Mouse (Mus musculus): ENCODE measurements around the gene Myo6. TPM values are rescaled to one million over a fixed set of nuclear protein-coding genes. Genes with fewer than 3 reads are reported as not detected.

Gene Myo6
- total and polyA plus RNA-seq, 2 experiments from 2014 or later = 25.5 to 44.6 TPM

DNA sequence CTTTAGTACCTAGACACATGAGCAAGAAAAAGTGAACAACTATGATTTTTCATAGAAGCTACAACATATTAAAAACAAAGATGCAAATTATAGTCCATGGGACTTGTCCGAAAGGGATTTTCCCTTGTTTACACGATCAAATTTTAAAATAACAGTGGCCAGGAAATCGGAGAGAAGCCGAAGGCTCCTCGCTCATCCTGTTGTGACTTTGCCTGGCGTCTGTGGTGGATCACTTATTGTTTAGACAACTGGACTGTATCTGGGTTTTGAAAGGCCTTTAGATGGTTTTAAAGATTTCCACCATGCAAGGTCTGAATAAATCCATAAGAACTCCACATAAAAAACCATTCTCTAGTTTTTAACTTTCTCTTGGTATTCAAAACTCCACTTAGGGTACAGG lies 1.6 kb downstream of the Myo6 start:
- Histone ChIP-seq H3K4me1 (ENCODE audit: insufficient read depth, low read length) (no peaks in the 10 kb centered on the region), H3K27me3 (ENCODE audit: insufficient read depth, low read length) (no peaks in the 10 kb centered on the region), H3K9ac (replicated peaks; ENCODE audit: low read length, poor library complexity, severe bottlenecking) (no peak overlapping the region), H3K4me3 (ENCODE audit: low read depth, low read length) (peak overlapping the region; percentile 80; the same call in 1 of the 2 replicates), H3K36me3 (ENCODE audit: insufficient read depth, low read length) (no peaks in the 10 kb centered on the region), H3K27ac (ENCODE audit: low read depth, low read length) (no peak overlapping the region), H3K9me3 (ENCODE audit: low read length) (no peaks in the 10 kb centered on the region), H3K4me2 (ENCODE audit: low read depth, low read length, poor library complexity, severe bottlenecking) (peak overlapping the region; percentile 74)
- no peak for DNase-seq (ENCODE audit: low spot score)
- 73% methylated on average over 6 of the region's 6 CpGs for WGBS
- no peak for TF ChIP-seq CTCF (IDR thresholded peaks at IDR 0.05)
- no peak for ATAC-seq (ENCODE audit: low FRiP score)

DNA sequence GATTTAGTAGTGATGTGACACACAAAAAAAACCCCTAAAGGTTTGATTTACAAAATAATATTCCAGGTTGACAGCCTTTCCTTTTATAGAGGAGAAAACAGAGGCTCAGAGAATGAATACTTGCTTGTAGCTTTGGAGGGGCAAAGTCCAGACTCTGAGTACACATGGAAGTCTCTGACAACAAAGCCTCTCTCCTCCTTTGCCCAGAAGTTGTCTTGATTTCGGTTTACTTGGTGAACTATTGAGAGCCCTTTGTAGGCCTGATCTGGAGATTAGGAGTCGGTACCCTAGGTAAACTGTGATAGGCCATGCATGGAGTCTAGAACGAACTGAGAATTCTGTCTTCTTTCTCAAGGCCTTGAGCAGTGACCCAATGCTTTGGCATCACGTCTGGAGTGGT lies 2.3 kb downstream of the Myo6 start:
- Histone ChIP-seq H3K4me1 (ENCODE audit: insufficient read depth, low read length) (no peaks in the 10 kb centered on the region), H3K27me3 (ENCODE audit: insufficient read depth, low read length) (no peaks in the 10 kb centered on the region), H3K36me3 (ENCODE audit: insufficient read depth, low read length) (no peaks in the 10 kb centered on the region), H3K4me2 (ENCODE audit: low read depth, low read length, poor library complexity, severe bottlenecking) (peak overlapping the region; percentile 74; the same call in 1 of the 2 replicates), H3K9me3 (ENCODE audit: low read length) (no peaks in the 10 kb centered on the region), H3K4me3 (ENCODE audit: low read depth, low read length) (no peak overlapping the region), H3K9ac (replicated peaks; ENCODE audit: low read length, poor library complexity, severe bottlenecking) (no peak overlapping the region), H3K27ac (ENCODE audit: low read depth, low read length) (no peak overlapping the region)
- TF ChIP-seq CTCF (IDR thresholded peaks at IDR 0.05) = no peak
- DNase-seq (ENCODE audit: low spot score) (no peak), ATAC-seq (ENCODE audit: low FRiP score) (no peak)
- 74% methylated on average over 4 of the region's 4 CpGs for WGBS

DNA sequence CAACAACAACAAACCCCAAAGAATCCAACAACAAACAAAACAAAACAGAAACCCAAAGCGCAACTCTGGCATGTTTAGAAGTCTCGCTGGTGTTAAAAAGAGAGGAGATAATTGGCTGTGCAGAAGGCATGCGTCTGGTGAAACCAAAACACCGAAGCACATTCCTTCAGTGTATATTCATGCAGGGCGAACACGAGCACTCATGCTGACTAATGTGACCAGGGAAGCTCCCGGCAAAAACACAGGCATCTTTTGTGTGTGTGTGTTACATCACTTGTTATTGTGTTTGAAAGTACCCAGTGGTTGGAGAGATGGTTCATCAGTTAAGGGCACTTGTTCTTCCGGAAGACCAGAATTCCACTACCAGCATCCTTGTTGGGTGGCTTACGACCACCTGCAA lies 4.7 kb downstream of the Myo6 start:
- DNase-seq (ENCODE audit: low spot score) (no peak), ATAC-seq (ENCODE audit: low FRiP score) (no peak)
- no peak overlapping the region for H3K4me3 ChIP-seq (ENCODE audit: low read depth, low read length)
- no peak overlapping the region for H3K9ac ChIP-seq (replicated peaks; ENCODE audit: low read length, poor library complexity, severe bottlenecking)
- no peak overlapping the region for H3K4me2 ChIP-seq (ENCODE audit: low read depth, low read length, poor library complexity, severe bottlenecking)
- no peaks in the 10 kb centered on the region for H3K36me3 ChIP-seq (ENCODE audit: insufficient read depth, low read length)
- no peak for TF ChIP-seq CTCF (IDR thresholded peaks at IDR 0.05)
- H3K27me3 ChIP-seq (ENCODE audit: insufficient read depth, low read length) = no peaks in the 10 kb centered on the region
- no peak overlapping the region for H3K27ac ChIP-seq (ENCODE audit: low read depth, low read length)
- H3K4me1 ChIP-seq (ENCODE audit: insufficient read depth, low read length) = no peaks in the 10 kb centered on the region
- no peaks in the 10 kb centered on the region for H3K9me3 ChIP-seq (ENCODE audit: low read length)
- 92% methylated on average over 9 of the region's 9 CpGs for WGBS

DNA sequence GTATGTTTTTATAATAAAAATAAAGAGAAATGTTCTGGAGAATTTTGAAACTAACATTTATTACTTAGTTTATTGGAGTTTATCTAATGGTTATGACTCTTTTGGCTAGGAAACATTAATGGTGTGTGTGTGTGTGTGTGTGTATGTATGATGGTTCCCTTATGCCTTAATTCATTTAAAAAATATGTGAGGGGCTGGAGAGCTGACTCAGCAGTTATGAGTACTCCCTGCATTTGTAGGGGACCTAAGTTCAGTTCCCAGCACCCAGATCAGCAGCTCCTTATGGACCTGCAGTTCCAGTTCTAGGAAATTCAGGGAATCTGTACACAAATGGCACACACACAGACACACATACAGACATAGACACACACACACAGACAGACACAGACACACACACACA lies 6.4 kb downstream of the Myo6 start:
- Histone ChIP-seq H3K4me2 (ENCODE audit: low read depth, low read length, poor library complexity, severe bottlenecking) (no peak overlapping the region), H3K27me3 (ENCODE audit: insufficient read depth, low read length) (no peaks in the 10 kb centered on the region), H3K4me3 (ENCODE audit: low read depth, low read length) (no peak overlapping the region), H3K4me1 (ENCODE audit: insufficient read depth, low read length) (no peaks in the 10 kb centered on the region), H3K27ac (ENCODE audit: low read depth, low read length) (no peak overlapping the region), H3K9me3 (ENCODE audit: low read length) (no peaks in the 10 kb centered on the region), H3K9ac (replicated peaks; ENCODE audit: low read length, poor library complexity, severe bottlenecking) (no peak overlapping the region), H3K36me3 (ENCODE audit: insufficient read depth, low read length) (no peaks in the 10 kb centered on the region)
- DNase-seq (ENCODE audit: low spot score) (no peak), ATAC-seq (ENCODE audit: low FRiP score) (no peak)
- no peak for TF ChIP-seq CTCF (IDR thresholded peaks at IDR 0.05)

DNA sequence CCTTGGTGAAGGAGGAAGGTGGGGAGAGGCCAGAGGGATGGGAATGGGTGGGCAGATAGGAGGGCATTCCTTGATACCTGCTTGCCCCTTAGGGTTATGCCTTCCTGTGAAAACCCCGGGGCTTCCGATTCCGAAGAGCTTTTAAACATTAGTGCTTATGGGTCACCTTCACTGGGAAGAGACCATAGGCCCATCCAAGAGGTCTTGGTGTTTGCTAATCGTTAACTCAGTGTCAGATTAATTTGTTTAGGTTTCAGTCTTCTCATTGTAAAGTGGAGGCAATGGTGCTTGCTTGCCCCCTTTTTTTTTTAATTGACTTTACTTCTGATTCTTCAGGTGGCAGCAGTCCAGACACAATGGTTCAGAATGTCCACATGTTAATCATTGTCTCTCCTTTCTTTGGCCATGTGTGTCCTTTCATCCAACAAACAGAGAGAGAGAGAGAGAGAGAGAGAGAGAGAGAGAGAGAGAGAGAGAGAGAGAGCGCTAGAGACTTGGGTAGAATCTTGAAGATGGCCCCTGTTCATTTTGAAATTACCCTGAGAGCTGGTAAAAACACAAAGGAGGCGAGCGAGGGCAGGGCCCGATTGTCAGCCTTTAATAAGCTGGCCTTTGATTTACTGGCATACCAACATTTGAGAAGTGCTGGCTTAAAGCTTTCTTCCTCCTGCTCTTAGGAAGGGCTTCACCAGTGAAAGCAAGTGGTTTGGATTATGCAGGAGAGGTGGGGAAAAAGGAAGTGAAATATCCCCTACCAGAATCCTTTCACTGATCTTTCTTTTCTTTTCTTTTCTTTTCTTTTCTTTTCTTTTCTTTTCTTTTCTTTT lies 7.8 kb downstream of the Myo6 start:
- Histone ChIP-seq H3K4me2 (ENCODE audit: low read depth, low read length, poor library complexity, severe bottlenecking) (no peak overlapping the region), H3K9ac (replicated peaks; ENCODE audit: low read length, poor library complexity, severe bottlenecking) (no peak overlapping the region), H3K9me3 (ENCODE audit: low read length) (no peaks in the 10 kb centered on the region), H3K4me3 (ENCODE audit: low read depth, low read length) (no peak overlapping the region), H3K27ac (ENCODE audit: low read depth, low read length) (no peak overlapping the region), H3K36me3 (ENCODE audit: insufficient read depth, low read length) (no peaks in the 10 kb centered on the region), H3K4me1 (ENCODE audit: insufficient read depth, low read length) (no peaks in the 10 kb centered on the region), H3K27me3 (ENCODE audit: insufficient read depth, low read length) (no peaks in the 10 kb centered on the region)
- no peak for TF ChIP-seq CTCF (IDR thresholded peaks at IDR 0.05)
- 65% methylated on average over 8 of the region's 8 CpGs for WGBS
- no peak for ATAC-seq (ENCODE audit: low FRiP score)
- no peak for DNase-seq (ENCODE audit: low spot score)

- no peaks in the 10 kb centered on the region for H3K4me1 ChIP-seq (ENCODE audit: insufficient read depth, low read length)
- ATAC-seq (ENCODE audit: low FRiP score) (peak; percentile 67), DNase-seq (ENCODE audit: low spot score) (peak; percentile 56)
- H3K27me3 ChIP-seq (ENCODE audit: insufficient read depth, low read length) = no peaks in the 10 kb centered on the region
- H3K9me3 ChIP-seq (ENCODE audit: low read length) = no peaks in the 10 kb centered on the region
- 22% methylated on average over 9 of the region's 9 CpGs for WGBS
- H3K4me2 ChIP-seq (ENCODE audit: low read depth, low read length, poor library complexity, severe bottlenecking) = no peak overlapping the region
- no peaks in the 10 kb centered on the region for H3K36me3 ChIP-seq (ENCODE audit: insufficient read depth, low read length)
- H3K9ac ChIP-seq (replicated peaks; ENCODE audit: low read length, poor library complexity, severe bottlenecking) = no peak overlapping the region
- TF ChIP-seq CTCF (IDR thresholded peaks at IDR 0.05) = no peak
- H3K27ac ChIP-seq (ENCODE audit: low read depth, low read length) = no peak overlapping the region
- H3K4me3 ChIP-seq (ENCODE audit: low read depth, low read length) = no peak overlapping the region
These were observed 8.8 kb downstream of the Myo6 start for GRCm38 (mm10) chr9:80173629-80174028.
